ENCODE assay signal across 9 mouse cellular contexts in genomic region chr11:119133437-119134221, GRCm38 (mm10). TPM values are rescaled to one million over a fixed set of nuclear protein-coding genes. Genes with fewer than 3 reads are reported as not detected.
DNase-seq lines count a peak whose midpoint lies in the region; ATAC-seq lines count a peak whose summit lies in the region.
"Had no signal": no experiment of that assay in that cellular context is flagged by ENCODE, and none has a peak within 500 bp of the region (broad histone marks: within the 10 kb centered on the region; RNA-seq: fewer than 3 reads in every experiment).

No protein-coding gene starts in this region.

- no peak for ATAC-seq in hindbrain, embryonic 15.5 days (ENCODE audit: low FRiP score, low read depth)
- no peak for ATAC-seq in hindbrain, embryonic 11.5 days (ENCODE audit: low FRiP score)
- ATAC-seq in forebrain, embryonic 16.5 days: no peak

- H3K9me3 ChIP-seq in hindbrain, embryonic 15.5 days: no peaks in the 10 kb centered on the region
- no peaks in the 10 kb centered on the region for H3K9me3 ChIP-seq in hindbrain, embryonic 11.5 days (ENCODE audit: control insufficient read depth, low read length)
- H3K9me3 ChIP-seq in forebrain, embryonic 16.5 days (ENCODE audit: control insufficient read depth, low read length): no peaks in the 10 kb centered on the region

- H3K36me3 ChIP-seq in hindbrain, embryonic 15.5 days: no peaks in the 10 kb centered on the region
- H3K36me3 ChIP-seq in hindbrain, embryonic 11.5 days (ENCODE audit: control insufficient read depth, insufficient read depth, low read length): no peaks in the 10 kb centered on the region
- H3K36me3 ChIP-seq in splenic B cell, adult 2 months (ENCODE audit: control insufficient read depth, insufficient read depth, low read length, poor library complexity, severe bottlenecking): no peaks in the 10 kb centered on the region
- H3K36me3 ChIP-seq in forebrain, embryonic 16.5 days (ENCODE audit: control insufficient read depth, insufficient read depth): no peaks in the 10 kb centered on the region

- peak overlapping the region; percentile 12; the same call in 1 of the 2 replicates for H3K27ac ChIP-seq in hindbrain, embryonic 15.5 days (replicated peaks)
- no peak overlapping the region for H3K27ac ChIP-seq in hindbrain, embryonic 11.5 days (ENCODE audit: low read depth, low read length)
- no peak overlapping the region for H3K27ac ChIP-seq in forebrain, embryonic 16.5 days (ENCODE audit: low read length)

- no peak overlapping the region for H3K4me3 ChIP-seq in hindbrain, embryonic 15.5 days
- H3K4me3 ChIP-seq in hindbrain, embryonic 11.5 days (ENCODE audit: low read depth, low read length): no peak overlapping the region
- H3K4me3 ChIP-seq in forebrain, embryonic 16.5 days (replicated peaks; ENCODE audit: low read length): no peak overlapping the region
- H3K4me3 ChIP-seq: myocyte had no signal

- H3K4me2 ChIP-seq in hindbrain, embryonic 15.5 days: no peak overlapping the region
- H3K4me2 ChIP-seq in hindbrain, embryonic 11.5 days (replicated peaks; ENCODE audit: low read depth, low read length): no peak overlapping the region
- no peak overlapping the region for H3K4me2 ChIP-seq in forebrain, embryonic 16.5 days (ENCODE audit: low read length)

- no peak overlapping the region for H3K9ac ChIP-seq in hindbrain, embryonic 15.5 days
- H3K9ac ChIP-seq in hindbrain, embryonic 11.5 days (ENCODE audit: low read depth, low read length): no peak overlapping the region
- H3K9ac ChIP-seq in forebrain, embryonic 16.5 days (replicated peaks; ENCODE audit: low read depth, low read length): no peak overlapping the region

- H3K27me3 ChIP-seq in hindbrain, embryonic 15.5 days: no peaks in the 10 kb centered on the region
- no peaks in the 10 kb centered on the region; the same call in 1 of the 2 replicates for H3K27me3 ChIP-seq in hindbrain, embryonic 11.5 days (ENCODE audit: control insufficient read depth, insufficient read depth, low read length)
- H3K27me3 ChIP-seq in splenic B cell, adult 2 months (ENCODE audit: control insufficient read depth, insufficient read depth, low read length, poor library complexity, severe bottlenecking): no peaks in the 10 kb centered on the region
- no peaks in the 10 kb centered on the region for H3K27me3 ChIP-seq in forebrain, embryonic 16.5 days (replicated peaks; ENCODE audit: control insufficient read depth, insufficient read depth, low read length)

- 70% methylated on average over 5 of the region's 5 CpGs for WGBS in hindbrain, embryonic 15.5 days
- WGBS in hindbrain, embryonic 11.5 days: 79% methylated on average over 5 of the region's 5 CpGs
- 73% methylated on average over 5 of the region's 5 CpGs for WGBS in forebrain, embryonic 16.5 days

- H3K4me1 ChIP-seq in hindbrain, embryonic 15.5 days (replicated peaks): peaks cover 36% of the 10 kb centered on the region
- H3K4me1 ChIP-seq in hindbrain, embryonic 11.5 days (replicated peaks; ENCODE audit: control insufficient read depth, insufficient read depth, low read length): peaks cover 3% of the 10 kb centered on the region
- peaks cover 24% of the 10 kb centered on the region for H3K4me1 ChIP-seq in forebrain, embryonic 16.5 days (replicated peaks; ENCODE audit: control insufficient read depth, insufficient read depth, low read length)

- no peak for DNase-seq in hindbrain, embryonic 11.5 days (ENCODE audit: low spot score)
- DNase-seq in brain, adult 2 months (ENCODE audit: low read depth, low spot score): peak; percentile 97
- peak; percentile 56 to 61 for DNase-seq in heart, adult 9 months (ENCODE audit: low spot score in 2 of 2)
- DNase-seq in kidney, postnatal 10 days: peak; percentile 63
- DNase-seq in lung, postnatal 10 days: peak; percentile 50
- DNase-seq in splenic B cell, adult 2 months (ENCODE audit: low read depth, low spot score): peak; percentile 89

RNA-seq across cellular contexts. Expression of gene Cbx4, which starts 47.6 kb away (rescaled TPM):
- 21.9 and 23.2 TPM in 2 replicates for polyA plus RNA-seq in hindbrain, embryonic 15.5 days (2015; fragmentation: Nextera tagmentation; extraction: Ambion mirVana)
- 5.4 and 7.1 TPM in 2 replicates for polyA plus RNA-seq in hindbrain, embryonic 11.5 days (2014; fragmentation: Nextera tagmentation; extraction: Ambion mirVana)
- polyA plus RNA-seq in forebrain, embryonic 16.5 days (2015; fragmentation: Nextera tagmentation; extraction: Ambion mirVana): 18.1 and 18.5 TPM in 2 replicates
